Mouse (Mus musculus) G1E (cell line): ENCODE data around the gene Arhgef2.

ENCODE experiments used
- CTCF ChIP-seq: IDR thresholded peaks from 2 replicates; pipeline ENCODE4 v1.5.1; 2012; ENCODE audit warnings: low read depth, low read length, inconsistent platforms, mixed read lengths
- GATA1 ChIP-seq: IDR thresholded peaks from 2 replicates; pipeline ENCODE4 v1.6.1; 2012; ENCODE audit warnings: borderline replicate concordance, low read length, inconsistent platforms, mixed read lengths
- GATA2 ChIP-seq: IDR thresholded peaks from 2 replicates; pipeline ENCODE4 v1.6.1; 2012; ENCODE audit warnings: low read depth, low read length, inconsistent platforms, borderline replicate concordance
- POLR2AphosphoS5 ChIP-seq: IDR thresholded peaks from 2 replicates; pipeline ENCODE4 v1.6.1; 2012; ENCODE audit warnings: low read depth, low read length, inconsistent platforms; ENCODE audit not compliant: insufficient replicate concordance
- TAL1 ChIP-seq: conservative IDR thresholded peaks from 2 replicates; pipeline ENCODE4 v1.6.1; 2012; ENCODE audit warnings: low read depth, low read length, inconsistent platforms, mixed read lengths

DNA sequence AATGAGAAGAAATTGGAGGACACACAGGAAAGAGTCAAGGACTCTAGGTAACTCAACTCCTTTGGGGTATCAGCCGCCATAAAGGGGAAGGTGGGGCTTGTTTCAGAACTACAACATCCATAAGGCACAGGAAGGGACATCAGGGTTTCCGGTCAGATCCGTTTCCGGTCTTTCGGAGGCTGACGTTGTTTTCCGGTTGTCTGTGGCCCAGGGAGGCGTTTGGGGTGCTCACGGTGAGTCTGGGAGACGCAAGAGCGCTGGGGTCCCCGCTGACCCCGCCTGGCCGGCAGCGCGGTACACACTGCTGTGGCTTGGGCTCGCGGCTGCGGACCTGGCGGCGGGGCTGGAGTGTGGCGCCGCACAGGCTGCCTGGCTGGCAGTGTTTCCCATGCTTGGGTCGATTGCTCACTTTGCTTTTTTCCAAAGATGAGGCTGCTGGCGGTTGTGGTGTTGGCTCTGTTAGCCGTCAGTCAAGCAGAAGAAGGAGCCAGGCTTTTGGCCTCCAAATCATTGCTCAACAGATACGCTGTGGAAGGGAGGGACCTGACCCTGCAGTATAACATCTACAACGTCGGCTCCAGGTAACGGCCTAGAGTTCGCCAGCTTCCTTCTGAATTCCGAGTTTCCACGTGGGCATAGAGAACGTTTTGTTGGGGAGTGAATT is 26.2 kb upstream of the Arhgef2 start:
- TF ChIP-seq GATA1: no peak
- TF ChIP-seq CTCF: no peak
- TF ChIP-seq TAL1: no peak
- TF ChIP-seq POLR2AphosphoS5: no peak
- no peak for TF ChIP-seq GATA2
